Mouse (Mus musculus) kidney, adult 2 months (tissue): ENCODE measurements around the gene Vsir.

Experiments
- CTCF ChIP-seq: fragments of 200-500 bp; conservative IDR thresholded peaks from 2 replicates; pipeline ENCODE4 v1.5.1; 2011; ENCODE audit warnings: low read depth, mild to moderate bottlenecking, control low read depth, low read length, moderate library complexity, mixed read lengths; ENCODE audit not compliant: insufficient read depth, insufficient read length
- POLR2A ChIP-seq: fragments of 200-500 bp; IDR thresholded peaks from one replicate; pipeline ENCODE4 v1.6.1; 2011; ENCODE audit warnings: low read depth, low read length, control low read depth

DNA sequence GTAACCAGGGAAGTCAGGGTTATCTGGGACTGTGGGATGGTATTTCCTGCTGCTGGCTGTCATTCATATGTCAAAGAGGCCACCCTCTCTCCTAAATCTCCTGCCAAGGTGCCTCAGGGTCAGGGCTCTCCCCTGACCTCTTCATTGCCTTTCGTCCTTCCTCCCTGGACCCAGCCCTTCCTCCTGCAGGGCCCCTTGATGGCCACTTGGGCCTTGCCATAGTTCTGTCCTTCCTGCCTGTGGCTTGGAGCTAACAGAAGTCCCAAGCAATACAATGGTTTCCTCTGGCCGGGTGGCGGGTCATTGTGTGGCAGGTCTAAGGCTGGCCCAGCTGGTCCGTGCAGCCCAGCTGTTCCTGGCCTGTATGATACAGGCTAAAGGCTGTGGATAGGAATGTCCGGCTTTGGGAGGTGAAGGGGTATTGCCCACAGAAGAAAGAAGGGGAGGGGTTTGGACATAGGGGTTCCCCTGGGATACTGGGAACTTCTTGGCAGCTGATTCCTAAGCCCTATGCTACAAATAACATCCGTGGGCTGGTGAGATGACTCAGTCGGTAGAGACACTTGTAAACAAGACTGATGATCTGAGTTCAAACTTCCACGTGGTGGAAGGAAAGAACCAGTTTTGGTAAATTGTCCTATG lies 27.4 kb downstream of the Vsir start:
- TF ChIP-seq CTCF (0 out of 2 replicates have a peak, but pooled peaks have one; percentile 20), POLR2A (no peak)
